Mouse (Mus musculus): ENCODE results near the gene Agap1.

- TF ChIP-seq CTCF (IDR thresholded peaks at IDR 0.05; ENCODE audit: low read depth): no peak
- no peak for TF ChIP-seq EP300 (optimal IDR thresholded peaks at IDR 0.05)
Observed at GRCm38 (mm10) chr1:89750921-89751320, 296.3 kb downstream of the Agap1 start.

Measured in stomach, postnatal 0 days (tissue).